Mouse (Mus musculus) intestine, embryonic 15.5 days (tissue): ENCODE results near the gene Pcyt2. TPM values are rescaled to one million over a fixed set of nuclear protein-coding genes. Genes with fewer than 3 reads are reported as not detected.

Experiments
- polyA plus RNA-seq: library from polyadenylated mRNA; unstranded; fragments of >200 nt; fragmentation: Nextera tagmentation; extraction: Ambion mirVana; gene quantifications from 2 replicates; pipeline ENCODE4 v1.2.1, GENCODE M21; 2015

Gene Pcyt2
- polyA plus RNA-seq, 1 experiment from 2014 or later: 250 TPM

Other genes with a start within 250 kb of the Pcyt2 start
- 24.2 and 29.4 TPM in 2 replicates for gene Faap100, start 239.2 kb downstream of the Pcyt2 start, polyA plus RNA-seq
- gene Nploc4, start 180.2 kb downstream of the Pcyt2 start, polyA plus RNA-seq: 26.6 and 28.9 TPM in 2 replicates
- gene Tspan10, start 175.3 kb downstream of the Pcyt2 start, polyA plus RNA-seq: not detected in 2 replicates
- gene Pde6g, start 164.4 kb downstream of the Pcyt2 start, polyA plus RNA-seq: 0.18 and 0.34 TPM in 2 replicates
- gene Oxld1, start 159.9 kb downstream of the Pcyt2 start, polyA plus RNA-seq: 16.4 and 18.2 TPM in 2 replicates
- gene Ccdc137, start 159.8 kb downstream of the Pcyt2 start, polyA plus RNA-seq: 27.6 and 31.3 TPM in 2 replicates
- 34.7 and 36.5 TPM in 2 replicates for gene Arl16, start 150.3 kb downstream of the Pcyt2 start, polyA plus RNA-seq
- gene Mrpl12, start 133.3 kb downstream of the Pcyt2 start, polyA plus RNA-seq: 222 and 231 TPM in 2 replicates
- gene Slc25a10, start 126.1 kb downstream of the Pcyt2 start, polyA plus RNA-seq: 79.1 and 90.1 TPM in 2 replicates
- 0.58 and 0.67 TPM in 2 replicates for gene Gcgr, start 87.2 kb downstream of the Pcyt2 start, polyA plus RNA-seq
- 135 and 142 TPM in 2 replicates for gene Mcrip1, start 68.2 kb downstream of the Pcyt2 start, polyA plus RNA-seq
- not detected in 2 replicates for gene Ppp1r27, start 66.8 kb downstream of the Pcyt2 start, polyA plus RNA-seq
- gene P4hb, start 44.7 kb downstream of the Pcyt2 start, polyA plus RNA-seq: 992 and 1,107 TPM in 2 replicates
- gene Arhgdia, start 36.3 kb downstream of the Pcyt2 start, polyA plus RNA-seq: 559 and 611 TPM in 2 replicates
- 406 and 459 TPM in 2 replicates for gene Alyref, start 19.6 kb downstream of the Pcyt2 start, polyA plus RNA-seq
- 178 and 194 TPM in 2 replicates for gene Anapc11, start 19.5 kb downstream of the Pcyt2 start, polyA plus RNA-seq
- 2.7 and 3.6 TPM in 2 replicates for gene Npb, start 9.5 kb downstream of the Pcyt2 start, polyA plus RNA-seq
- 40.1 and 42.2 TPM in 2 replicates for gene Sirt7, start 7.3 kb upstream of the Pcyt2 start, polyA plus RNA-seq
- gene Mafg, start 15.7 kb upstream of the Pcyt2 start, polyA plus RNA-seq: 26.9 and 28.5 TPM in 2 replicates
- 26.4 TPM in 2 replicates for gene Pycr1, start 25.8 kb upstream of the Pcyt2 start, polyA plus RNA-seq
- not detected in 2 replicates for gene Myadml2, start 30.2 kb upstream of the Pcyt2 start, polyA plus RNA-seq
- gene Notum, start 43.2 kb upstream of the Pcyt2 start, polyA plus RNA-seq: 1.6 and 3.0 TPM in 2 replicates
- gene Aspscr1, start 55.0 kb upstream of the Pcyt2 start, polyA plus RNA-seq: 96.0 and 103 TPM in 2 replicates
- gene Cenpx, start 95.8 kb upstream of the Pcyt2 start, polyA plus RNA-seq: 163 and 170 TPM in 2 replicates
- gene Lrrc45, start 96.0 kb upstream of the Pcyt2 start, polyA plus RNA-seq: 42.0 and 45.4 TPM in 2 replicates
- gene Rac3, start 103.5 kb upstream of the Pcyt2 start, polyA plus RNA-seq: 34.2 and 35.8 TPM in 2 replicates
- gene Dcxr, start 109.3 kb upstream of the Pcyt2 start, polyA plus RNA-seq: 31.3 and 41.7 TPM in 2 replicates
- 0.79 and 2.4 TPM in 2 replicates for gene Cbr2, start 114.2 kb upstream of the Pcyt2 start, polyA plus RNA-seq
- 6.8 and 10.3 TPM in 2 replicates for gene Hmga1b, start 144.9 kb upstream of the Pcyt2 start, polyA plus RNA-seq
- gene Rfng, start 166.3 kb upstream of the Pcyt2 start, polyA plus RNA-seq: 33.1 and 36.5 TPM in 2 replicates
- gene Gps1, start 166.3 kb upstream of the Pcyt2 start, polyA plus RNA-seq: 170 and 184 TPM in 2 replicates
- gene Dus1l, start 178.5 kb upstream of the Pcyt2 start, polyA plus RNA-seq: 76.5 and 82.1 TPM in 2 replicates
- gene Fasn, start 206.6 kb upstream of the Pcyt2 start, polyA plus RNA-seq: 48.8 and 54.3 TPM in 2 replicates